Mouse (Mus musculus): ENCODE measurements at regions not wholly inside any gene's neighbourhood (a gene's known extent, or its start where the extent isn't known, plus 50 kb on each side); places are given as distances from the start of the nearest gene placed in this dataset.

DNA sequence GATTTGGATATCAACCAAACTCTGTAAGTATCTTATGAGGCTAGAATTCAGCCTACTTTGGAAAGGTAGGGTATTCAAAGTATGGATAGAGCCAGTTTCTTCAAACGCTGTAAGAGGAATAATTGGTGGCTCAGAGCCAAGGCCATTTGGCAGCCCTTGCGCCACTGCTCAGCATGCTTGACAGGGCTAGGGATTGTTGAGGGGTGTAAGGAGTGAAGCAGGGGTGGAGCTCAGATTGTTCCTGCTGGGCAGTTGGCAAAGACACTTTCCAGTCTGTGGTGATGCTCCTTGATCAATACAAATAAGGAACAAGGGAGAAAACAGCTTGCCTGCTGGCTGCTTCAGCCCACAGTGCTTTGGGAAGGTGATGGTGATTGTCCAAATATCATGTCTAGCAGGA, 181.9 kb downstream of the Kcna5 start:
- CTCF ChIA-PET: no interaction called here

GRCm38 (mm10) chr6:126350476-126350875, 183.8 kb upstream of the Ntf3 start:
- CTCF ChIA-PET: no interaction called here

GRCm38 (mm10) chr6:126349905-126350304, 183.2 kb upstream of the Ntf3 start:
- CTCF ChIA-PET: no interaction called here

GRCm38 (mm10) chr6:126345221-126345620, 178.5 kb upstream of the Ntf3 start:
- CTCF ChIA-PET: no interaction called here

- CTCF ChIA-PET: no interaction called here
Measured at GRCm38 (mm10) chr6:126340098-126340610, 173.4 kb upstream of the Ntf3 start.

DNA sequence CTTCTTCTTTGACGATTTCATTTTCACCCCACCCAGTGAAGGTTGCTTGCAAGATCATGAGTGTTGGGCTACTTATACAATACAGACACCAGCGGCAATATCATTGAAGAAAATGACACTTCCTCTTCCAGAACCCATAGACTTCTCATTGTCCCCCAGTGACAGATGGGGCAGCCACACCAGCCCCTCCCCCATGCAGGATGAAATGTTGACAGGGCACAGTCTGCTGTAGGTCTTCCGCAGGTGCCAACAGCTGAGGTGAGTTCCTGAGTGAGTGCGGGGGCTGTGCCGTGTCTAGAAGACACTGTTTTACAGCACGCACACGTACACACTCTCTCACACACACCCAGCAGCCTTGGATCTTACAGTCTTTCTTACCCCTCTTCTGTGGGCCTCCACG, 171.0 kb upstream of the Ntf3 start:
- CTCF ChIA-PET: interaction anchor here (0.6 kb wide), 1 partner anchor 171 kb away, joined by 3 read pairs; the partner anchor contains the start of gene Ntf3

GRCm38 (mm10) chr6:126334258-126334657, 167.5 kb upstream of the Ntf3 start:
- CTCF ChIA-PET: no interaction called here

DNA sequence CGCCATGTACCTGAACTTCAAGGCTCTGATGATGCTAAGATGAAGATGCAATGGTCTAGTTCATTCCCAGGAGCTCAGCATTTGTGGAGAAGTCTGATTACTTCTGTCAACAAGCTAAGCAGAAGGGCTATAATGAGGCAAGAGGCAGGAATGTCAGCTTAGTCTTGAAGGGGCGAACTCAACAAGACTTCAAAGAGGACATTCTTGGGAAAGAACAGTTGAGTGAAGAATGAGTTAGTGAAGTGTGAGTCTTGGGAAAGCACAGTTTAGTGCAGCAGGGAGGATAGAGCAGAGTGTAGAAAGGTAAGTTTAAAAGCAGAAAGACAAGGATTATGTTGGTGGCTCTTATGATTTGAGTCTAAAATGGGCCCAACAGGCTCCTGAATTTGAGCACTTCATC, 160.5 kb upstream of the Ntf3 start:
- CTCF ChIA-PET: no interaction called here

GRCm38 (mm10) chr6:126318523-126318922, 151.8 kb upstream of the Ntf3 start:
- CTCF ChIA-PET: no interaction called here

DNA sequence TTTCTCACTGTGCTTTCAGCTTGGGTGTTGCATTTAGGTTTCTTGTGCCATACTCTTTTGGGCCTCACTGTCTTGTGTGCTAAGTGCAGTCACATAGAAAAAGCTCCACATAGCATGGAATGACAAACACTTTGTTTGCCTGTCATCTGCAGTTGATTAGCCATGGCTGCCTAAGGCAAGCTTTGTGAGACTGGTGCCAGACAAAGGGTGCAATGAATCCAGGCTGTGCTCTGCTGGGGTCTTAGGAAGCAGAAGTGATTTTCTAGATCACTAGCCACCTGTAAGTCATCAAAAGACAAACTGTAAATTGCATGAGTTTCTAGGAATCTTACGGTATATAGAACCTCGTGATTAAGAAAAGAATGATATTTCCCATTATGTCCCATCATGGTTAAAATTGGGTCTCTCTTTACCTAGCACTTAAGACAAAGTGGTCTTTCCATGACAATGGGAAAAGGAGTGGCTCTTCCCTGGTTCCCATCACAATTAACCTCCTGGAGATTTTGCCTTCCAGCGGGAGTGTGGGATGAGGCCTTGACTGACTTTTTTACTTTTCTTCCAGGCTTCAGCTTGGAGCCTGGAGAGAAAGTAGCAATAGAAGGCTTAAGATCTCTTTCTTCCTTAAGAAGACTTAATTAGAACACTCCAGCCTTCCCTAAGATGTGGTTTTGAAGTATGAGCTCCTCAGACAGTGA, 144.2 kb upstream of the Ntf3 start:
- CTCF ChIA-PET: no interaction called here

- CTCF ChIA-PET: no interaction called here
Measured at GRCm38 (mm10) chr6:126303086-126303485, 136.4 kb upstream of the Ntf3 start.

DNA sequence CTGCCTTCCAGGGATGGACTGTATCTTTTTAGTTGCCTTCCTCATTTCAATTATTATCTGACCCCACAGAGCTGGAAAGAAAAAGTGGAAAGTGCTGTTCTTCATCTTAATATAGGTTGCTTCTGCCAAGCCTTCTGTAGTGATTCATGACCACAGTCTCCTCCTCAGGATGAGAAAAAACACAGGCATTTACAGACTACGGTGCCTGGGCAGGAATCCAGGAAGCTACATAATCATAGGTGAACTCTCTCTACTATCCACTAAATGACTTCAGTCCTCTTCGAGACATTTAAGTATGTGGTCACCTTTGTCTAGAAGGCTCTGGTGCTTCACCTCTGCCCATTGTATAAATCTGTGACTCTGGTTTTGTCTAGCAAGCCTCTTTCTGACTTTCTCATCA, 124.9 kb upstream of the Ntf3 start:
- CTCF ChIA-PET: no interaction called here

DNA sequence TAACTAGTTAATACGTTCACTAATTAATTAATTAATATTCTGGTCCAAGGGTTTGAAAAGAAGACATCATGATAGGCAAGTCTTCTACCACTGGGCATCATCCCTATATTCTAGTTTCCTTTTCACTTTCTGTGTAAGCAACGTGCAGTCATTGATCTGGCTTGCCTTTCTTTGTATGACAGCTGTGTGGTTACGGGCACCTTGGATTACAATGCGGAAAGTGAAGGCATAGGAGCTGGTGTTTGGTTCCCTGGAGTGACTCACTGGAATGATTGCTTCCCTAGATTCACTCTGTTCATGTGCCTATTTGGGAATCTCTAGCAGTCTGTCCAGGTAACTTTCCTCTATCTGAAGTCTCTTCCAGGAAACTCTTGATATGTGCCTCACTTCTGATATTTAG, 120.5 kb upstream of the Ntf3 start:
- CTCF ChIA-PET: no interaction called here

DNA sequence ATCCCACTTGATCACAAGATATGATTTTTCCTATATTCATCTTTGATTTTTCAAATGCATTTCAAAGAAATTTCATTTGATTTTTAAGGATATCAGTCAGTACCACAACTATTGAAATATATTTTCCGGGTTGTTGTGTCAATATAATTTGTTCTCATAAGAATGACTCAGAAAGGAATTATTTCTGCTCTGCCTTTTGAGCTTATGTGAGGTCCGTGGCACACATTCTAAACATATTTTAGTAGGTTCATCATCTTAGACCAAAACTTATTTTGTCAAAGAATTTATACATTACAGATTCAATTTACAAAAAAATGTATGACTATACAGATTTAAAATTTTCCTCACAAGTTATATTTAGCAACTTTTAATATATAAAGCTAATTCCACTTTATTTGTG, 119.5 kb upstream of the Ntf3 start:
- CTCF ChIA-PET: no interaction called here

GRCm38 (mm10) chr6:126284409-126284808, 117.7 kb upstream of the Ntf3 start:
- CTCF ChIA-PET: no interaction called here

DNA sequence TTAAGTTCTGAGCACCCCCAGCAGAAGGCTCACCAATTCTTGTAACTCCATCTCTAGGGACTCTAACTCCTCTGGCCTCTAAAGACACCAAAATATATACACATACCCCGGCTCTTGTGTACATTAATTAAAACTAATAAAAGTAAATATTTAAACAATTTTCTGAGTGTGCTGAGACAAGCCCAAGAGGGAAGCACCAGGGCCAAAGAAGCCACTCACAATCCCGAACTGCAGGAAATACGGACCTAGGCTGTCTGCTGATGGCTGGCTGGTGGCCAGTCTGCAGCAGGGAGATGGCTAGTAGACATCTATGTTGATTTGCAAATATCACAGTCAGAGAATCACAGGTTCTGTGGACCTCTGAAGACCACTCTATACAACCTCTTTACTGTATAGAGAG, 113.6 kb upstream of the Ntf3 start:
- CTCF ChIA-PET: no interaction called here

GRCm38 (mm10) chr6:126245986-126246385, 79.3 kb upstream of the Ntf3 start:
- CTCF ChIA-PET: interaction anchor here (0.6 kb wide), 1 partner anchor 1511 kb away, joined by 3 read pairs; no protein-coding TSS in a partner anchor

DNA sequence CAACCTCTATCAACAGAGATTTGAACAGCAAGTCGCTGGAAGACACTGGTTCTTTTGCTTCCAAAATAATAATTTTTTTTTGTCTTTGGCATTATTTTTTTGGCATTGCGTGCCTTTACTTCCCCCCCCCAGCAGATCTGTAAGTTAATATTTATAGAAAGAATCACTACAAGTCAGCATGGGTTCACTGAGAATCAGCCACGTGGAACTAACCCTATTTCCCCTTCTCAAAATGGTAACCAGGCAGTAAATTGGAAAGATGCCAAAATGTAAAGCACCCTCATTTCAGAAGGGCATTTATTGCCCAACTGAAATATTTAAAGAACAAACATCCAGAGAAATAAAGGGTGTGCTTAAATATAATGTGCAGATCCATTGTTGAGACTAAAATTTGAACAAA, 78.7 kb upstream of the Ntf3 start:
- CTCF ChIA-PET: no interaction called here

- CTCF ChIA-PET: no interaction called here
Measured at GRCm38 (mm10) chr6:126242299-126242698, 75.6 kb upstream of the Ntf3 start.

GRCm38 (mm10) chr6:126240256-126240655, 73.5 kb upstream of the Ntf3 start:
- CTCF ChIA-PET: no interaction called here
